8 mouse cellular contexts compared by ENCODE assay signal in genomic region chr14:31204844-31205243, GRCm38 (mm10). TPM values are rescaled to one million over a fixed set of nuclear protein-coding genes. Genes with fewer than 3 reads are reported as not detected.
DNase-seq lines count a peak whose midpoint lies in the region; ATAC-seq and TF ChIP-seq lines count a peak whose summit lies in the region.

No protein-coding gene starts in this region.

- H3K4me2 ChIP-seq in kidney, postnatal 0 days (ENCODE audit: low read length): peak overlapping the region; percentile 94
- peak overlapping the region; percentile 99 for H3K4me2 ChIP-seq in hindbrain, embryonic 16.5 days (ENCODE audit: low read length)
- H3K4me2 ChIP-seq in midbrain, embryonic 16.5 days (ENCODE audit: low read length): peak overlapping the region; percentile 63

- peak overlapping the region; percentile 83 for H3K4me3 ChIP-seq in kidney, postnatal 0 days (replicated peaks; ENCODE audit: low read depth, low read length)
- H3K4me3 ChIP-seq in hindbrain, embryonic 16.5 days (ENCODE audit: low read length): peak overlapping the region; percentile 72
- H3K4me3 ChIP-seq in midbrain, embryonic 16.5 days (ENCODE audit: low read depth, low read length): peak overlapping the region; percentile 74

- H3K4me1 ChIP-seq in kidney, postnatal 0 days (replicated peaks; ENCODE audit: insufficient read depth, low read length): peaks cover 12% of the 10 kb centered on the region
- H3K4me1 ChIP-seq in hindbrain, embryonic 16.5 days (ENCODE audit: control insufficient read depth, insufficient read depth, low read depth, low read length): peaks cover 20% of the 10 kb centered on the region
- peaks cover 14% of the 10 kb centered on the region for H3K4me1 ChIP-seq in midbrain, embryonic 16.5 days (ENCODE audit: control insufficient read depth, insufficient read depth, low read length)

- WGBS in kidney, postnatal 0 days: 36% methylated on average over 4 of the region's 4 CpGs
- WGBS in hindbrain, embryonic 16.5 days: 77% methylated on average over 4 of the region's 4 CpGs
- 76% methylated on average over 4 of the region's 4 CpGs for WGBS in midbrain, embryonic 16.5 days

- H3K36me3 ChIP-seq in kidney, postnatal 0 days (ENCODE audit: insufficient read depth, low read length): peaks cover 30% of the 10 kb centered on the region
- H3K36me3 ChIP-seq in hindbrain, embryonic 16.5 days (ENCODE audit: control insufficient read depth, insufficient read depth, low read length): peaks cover 31% of the 10 kb centered on the region
- H3K36me3 ChIP-seq in midbrain, embryonic 16.5 days (ENCODE audit: control insufficient read depth, insufficient read depth, low read length): peaks cover 23% of the 10 kb centered on the region

- no peak for DNase-seq in kidney, postnatal 0 days (ENCODE audit: low spot score)
- DNase-seq in kidney, adult 8-10 months: no peak
- DNase-seq in c-Kit-positive CD71-positive TER-119-positive erythroid progenitor cells, embryonic 14.5 days (ENCODE audit: low spot score): peak; percentile 17
- no peak for DNase-seq in gastrocnemius, postnatal 4 days (ENCODE audit: low spot score in 2 of 2)
- DNase-seq in thymus, adult 18-20 months: no peak
- DNase-seq in cerebellum, adult 11-12 months: no peak

- no peak for ATAC-seq in kidney, postnatal 0 days (replicated peaks; ENCODE audit: low FRiP score, low read depth)
- no peak for ATAC-seq in hindbrain, embryonic 16.5 days
- ATAC-seq in midbrain, embryonic 16.5 days: no peak

- H3K9ac ChIP-seq in kidney, postnatal 0 days (ENCODE audit: low read depth, low read length): peak overlapping the region; percentile 91
- H3K9ac ChIP-seq in hindbrain, embryonic 16.5 days (ENCODE audit: low read depth, low read length): peak overlapping the region; percentile 95
- H3K9ac ChIP-seq in midbrain, embryonic 16.5 days (ENCODE audit: low read depth, low read length): peak overlapping the region; percentile 92

- H3K27me3 ChIP-seq in kidney, postnatal 0 days (ENCODE audit: insufficient read depth, low read length): no peaks in the 10 kb centered on the region
- H3K27me3 ChIP-seq in hindbrain, embryonic 16.5 days (replicated peaks; ENCODE audit: control insufficient read depth, insufficient read depth, low read length): no peaks in the 10 kb centered on the region
- H3K27me3 ChIP-seq in midbrain, embryonic 16.5 days (ENCODE audit: control insufficient read depth, insufficient read depth, low read depth, low read length): no peaks in the 10 kb centered on the region

- no peak for TF ChIP-seq CTCF in kidney, postnatal 0 days (IDR thresholded peaks at IDR 0.05; ENCODE audit: low read depth)

- no peaks in the 10 kb centered on the region for H3K9me3 ChIP-seq in kidney, postnatal 0 days (replicated peaks; ENCODE audit: low read length)
- no peaks in the 10 kb centered on the region for H3K9me3 ChIP-seq in hindbrain, embryonic 16.5 days (ENCODE audit: control insufficient read depth, low read length)
- no peaks in the 10 kb centered on the region for H3K9me3 ChIP-seq in midbrain, embryonic 16.5 days (replicated peaks; ENCODE audit: control insufficient read depth, low read length, poor library complexity, severe bottlenecking)

- H3K27ac ChIP-seq in kidney, postnatal 0 days: peak overlapping the region; percentile 90
- H3K27ac ChIP-seq in hindbrain, embryonic 16.5 days (ENCODE audit: low read depth, low read length): no peak overlapping the region
- peak overlapping the region; percentile 92 for H3K27ac ChIP-seq in midbrain, embryonic 16.5 days (ENCODE audit: low read length)

RNA-seq across cellular contexts. Expression of gene Tnnc1, which starts 3.3 kb away (rescaled TPM):
- polyA plus RNA-seq in kidney, postnatal 0 days (2015; fragmentation: Nextera tagmentation; extraction: Ambion mirVana): 0.79 and 0.95 TPM in 2 replicates
- polyA plus RNA-seq in hindbrain, embryonic 16.5 days (2015; fragmentation: Nextera tagmentation; extraction: Ambion mirVana): 2.3 and 15.0 TPM in 2 replicates
- polyA plus RNA-seq in midbrain, embryonic 16.5 days (2015; fragmentation: Nextera tagmentation; extraction: Ambion mirVana): 2.4 and 3.3 TPM in 2 replicates
- total RNA-seq in gastrocnemius, postnatal 4 days (2021): 100 to 1,000 TPM; 337 to 379 TPM

RNA-seq across cellular contexts. Expression of gene Nisch, which starts 11.9 kb away (rescaled TPM):
- polyA plus RNA-seq in kidney, postnatal 0 days (2015; fragmentation: Nextera tagmentation; extraction: Ambion mirVana): 197 and 214 TPM in 2 replicates
- 304 and 382 TPM in 2 replicates for polyA plus RNA-seq in hindbrain, embryonic 16.5 days (2015; fragmentation: Nextera tagmentation; extraction: Ambion mirVana)
- 354 and 388 TPM in 2 replicates for polyA plus RNA-seq in midbrain, embryonic 16.5 days (2015; fragmentation: Nextera tagmentation; extraction: Ambion mirVana)
- total RNA-seq in gastrocnemius, postnatal 4 days (2021): 100 to 1,000 TPM; 258 to 277 TPM

RNA-seq across cellular contexts. Expression of gene Sema3g, which starts 12.8 kb away (rescaled TPM):
- polyA plus RNA-seq in kidney, postnatal 0 days (2015; fragmentation: Nextera tagmentation; extraction: Ambion mirVana): 6.5 and 7.8 TPM in 2 replicates
- polyA plus RNA-seq in hindbrain, embryonic 16.5 days (2015; fragmentation: Nextera tagmentation; extraction: Ambion mirVana): 0.61 and 0.66 TPM in 2 replicates
- 0.46 and 0.61 TPM in 2 replicates for polyA plus RNA-seq in midbrain, embryonic 16.5 days (2015; fragmentation: Nextera tagmentation; extraction: Ambion mirVana)
- total RNA-seq in gastrocnemius, postnatal 4 days (2021): 10 to 100 TPM; 11.5 to 11.6 TPM

RNA-seq across cellular contexts. Expression of gene Stab1, which starts 36.4 kb away (rescaled TPM):
- polyA plus RNA-seq in kidney, postnatal 0 days (2015; fragmentation: Nextera tagmentation; extraction: Ambion mirVana): 26.4 and 27.8 TPM in 2 replicates
- polyA plus RNA-seq in hindbrain, embryonic 16.5 days (2015; fragmentation: Nextera tagmentation; extraction: Ambion mirVana): 13.5 and 17.5 TPM in 2 replicates
- 11.2 and 15.4 TPM in 2 replicates for polyA plus RNA-seq in midbrain, embryonic 16.5 days (2015; fragmentation: Nextera tagmentation; extraction: Ambion mirVana)
- 100 to 1,000 TPM in 1 of 2 experiments, 10 to 100 TPM in 1; 89.8 to 101 TPM for total RNA-seq in gastrocnemius, postnatal 4 days (2021)

RNA-seq across cellular contexts. Expression of gene Phf7, which starts 46.3 kb away (rescaled TPM):
- 16.8 and 18.1 TPM in 2 replicates for polyA plus RNA-seq in kidney, postnatal 0 days (2015; fragmentation: Nextera tagmentation; extraction: Ambion mirVana)
- 7.8 and 9.8 TPM in 2 replicates for polyA plus RNA-seq in hindbrain, embryonic 16.5 days (2015; fragmentation: Nextera tagmentation; extraction: Ambion mirVana)
- polyA plus RNA-seq in midbrain, embryonic 16.5 days (2015; fragmentation: Nextera tagmentation; extraction: Ambion mirVana): 10.2 and 10.8 TPM in 2 replicates
- total RNA-seq in gastrocnemius, postnatal 4 days (2021): 1 to 10 TPM; 7.3 to 9.4 TPM
